Mouse (Mus musculus) brown adipose tissue, adult 24 weeks (tissue): ENCODE results near the gene Slc17a7. TPM values are rescaled to one million over a fixed set of nuclear protein-coding genes. Genes with fewer than 3 reads are reported as not detected.

Experiments
- H3K27ac ChIP-seq: fragments of 200-500 bp; replicated peaks from 2 replicates; pipeline ENCODE4 v1.5.1; 2012; ENCODE audit warnings: low read depth, mild to moderate bottlenecking, low read length
- H3K4me1 ChIP-seq: fragments of 200-500 bp; 2 replicates; pipeline ENCODE4 v1.6.1; 2012; ENCODE audit warnings: low read length, mixed read lengths; ENCODE audit not compliant: control insufficient read depth, insufficient read depth, insufficient read length
- H3K4me3 ChIP-seq: fragments of 200-500 bp; 2 replicates; pipeline ENCODE4 v1.5.1; 2012; ENCODE audit warnings: low read depth, mild to moderate bottlenecking, low read length, moderate library complexity; ENCODE audit not compliant: insufficient read depth
- polyA plus RNA-seq: library from polyadenylated mRNA; stranded (reverse); fragments of >200 nt; gene quantifications from 2 replicates; pipeline ENCODE4 v1.2.4, GENCODE M21; 2012; ENCODE audit not compliant: missing spikeins, insufficient read depth, insufficient read length

Slc17a7 gene
- polyA plus RNA-seq, 1 experiment, result not detected

DNA sequence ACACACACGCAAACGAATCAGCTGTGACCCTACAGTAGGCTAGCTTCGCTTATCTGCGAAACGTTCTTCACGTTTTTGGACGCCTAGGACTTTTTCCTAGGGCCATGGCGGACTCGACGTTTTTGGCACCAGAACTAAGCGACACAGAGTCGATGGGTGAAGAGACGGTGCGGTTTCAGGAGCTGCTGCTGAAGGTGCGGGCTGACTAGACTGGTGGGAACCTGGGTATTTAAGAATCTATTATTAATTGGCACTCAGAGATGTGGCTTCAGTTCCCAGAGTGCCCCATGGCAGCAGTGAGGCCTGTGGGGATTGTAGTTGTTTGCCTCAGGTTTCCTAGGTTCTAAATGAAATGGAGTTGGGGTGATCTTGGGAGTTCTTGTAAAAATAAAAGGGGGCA lies 7.5 kb upstream of the Slc17a7 start:
- H3K4me3 ChIP-seq, result no peak overlapping the region
- no peaks in the 10 kb centered on the region for H3K4me1 ChIP-seq
- no peak overlapping the region for H3K27ac ChIP-seq

DNA sequence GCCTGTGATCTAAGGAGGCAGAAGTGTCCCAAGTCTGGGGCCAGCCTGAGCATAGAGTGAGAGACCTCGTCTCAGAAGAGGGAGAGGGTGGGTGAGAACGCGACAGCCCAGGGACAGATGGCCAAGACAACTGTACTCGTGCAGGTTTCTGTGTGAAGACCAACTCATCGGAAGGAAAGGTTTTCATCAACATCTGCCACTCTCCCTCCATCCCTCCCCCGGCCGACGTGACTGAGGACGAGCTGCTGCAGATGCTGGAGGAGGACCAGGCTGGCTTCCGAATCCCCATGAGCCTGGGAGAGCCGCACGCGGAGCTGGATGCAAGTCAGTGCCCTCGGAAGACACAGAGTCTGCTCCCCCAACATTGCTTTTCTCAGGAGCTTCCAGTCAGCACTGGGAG lies 6.3 kb upstream of the Slc17a7 start:
- H3K27ac ChIP-seq, result no peak overlapping the region
- no peaks in the 10 kb centered on the region for H3K4me1 ChIP-seq
- H3K4me3 ChIP-seq, result no peak overlapping the region

DNA sequence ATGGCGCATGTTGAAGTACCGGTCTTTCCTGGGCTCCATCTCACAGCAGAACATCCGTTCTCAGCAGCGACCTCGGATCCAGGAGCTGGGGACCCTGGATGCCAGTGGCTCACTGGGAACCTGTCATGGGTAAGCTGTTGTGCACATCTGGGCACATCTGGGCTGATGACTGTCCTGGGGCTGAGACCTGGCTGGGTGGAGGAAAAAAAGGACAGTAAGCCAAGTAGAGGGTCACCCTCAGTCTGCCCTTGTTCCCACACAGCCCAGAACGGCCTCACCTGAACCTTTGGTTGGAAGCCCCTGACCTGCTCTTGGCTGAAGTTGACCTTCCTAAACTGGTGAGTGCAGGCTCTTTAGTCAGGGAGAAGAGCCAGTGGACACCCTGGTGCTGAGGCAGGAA lies 4.8 kb upstream of the Slc17a7 start:
- H3K4me3 ChIP-seq, result no peak overlapping the region
- H3K4me1 ChIP-seq, result no peaks in the 10 kb centered on the region
- no peak overlapping the region for H3K27ac ChIP-seq

DNA sequence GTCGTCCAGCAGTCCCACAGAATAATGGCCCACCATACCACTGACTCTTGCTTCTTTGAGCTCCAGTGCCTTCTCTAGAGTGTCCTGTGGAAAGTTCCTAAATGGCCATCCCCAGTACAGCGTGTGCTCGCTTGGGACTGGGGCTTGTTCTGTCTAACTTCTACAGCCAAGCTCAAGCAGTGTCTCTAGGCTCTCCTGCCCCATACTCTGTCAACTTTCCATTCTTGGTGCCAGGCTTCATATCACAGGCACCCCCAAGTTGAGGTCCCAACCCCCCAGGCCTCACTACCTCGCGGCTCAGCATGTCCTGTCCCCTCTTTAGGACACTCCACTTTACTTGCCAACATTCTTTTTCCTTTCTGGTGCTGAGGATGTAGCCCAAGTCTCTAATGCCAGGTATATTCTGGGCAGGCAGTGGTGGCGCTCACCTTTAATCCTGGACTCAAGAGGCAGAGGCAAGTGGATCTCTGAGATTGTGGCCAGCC lies 3.4 kb upstream of the Slc17a7 start:
- no peak overlapping the region for H3K27ac ChIP-seq
- H3K4me3 ChIP-seq, result no peak overlapping the region
- H3K4me1 ChIP-seq, result no peaks in the 10 kb centered on the region

DNA sequence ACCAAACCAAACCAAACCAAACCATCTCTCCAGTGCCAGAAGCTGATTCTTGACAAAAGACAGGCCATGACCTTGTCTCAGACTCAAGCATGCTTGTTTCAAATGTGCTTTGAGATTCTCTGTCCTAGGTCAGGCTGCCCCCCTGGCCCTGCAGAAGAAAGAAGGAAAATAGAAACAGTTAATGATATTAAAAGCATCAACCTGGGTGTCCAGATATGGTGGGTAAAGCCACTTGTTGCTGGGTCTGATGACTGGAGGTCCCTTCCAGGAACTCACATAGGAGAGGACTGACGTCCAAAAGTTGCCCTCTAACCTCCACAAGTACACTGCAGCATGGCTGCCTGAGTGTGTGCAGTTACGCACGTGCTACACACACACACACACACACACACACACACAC lies 2.9 kb upstream of the Slc17a7 start:
- Histone ChIP-seq H3K27ac (no peak overlapping the region), H3K4me3 (no peak overlapping the region), H3K4me1 (no peaks in the 10 kb centered on the region)

DNA sequence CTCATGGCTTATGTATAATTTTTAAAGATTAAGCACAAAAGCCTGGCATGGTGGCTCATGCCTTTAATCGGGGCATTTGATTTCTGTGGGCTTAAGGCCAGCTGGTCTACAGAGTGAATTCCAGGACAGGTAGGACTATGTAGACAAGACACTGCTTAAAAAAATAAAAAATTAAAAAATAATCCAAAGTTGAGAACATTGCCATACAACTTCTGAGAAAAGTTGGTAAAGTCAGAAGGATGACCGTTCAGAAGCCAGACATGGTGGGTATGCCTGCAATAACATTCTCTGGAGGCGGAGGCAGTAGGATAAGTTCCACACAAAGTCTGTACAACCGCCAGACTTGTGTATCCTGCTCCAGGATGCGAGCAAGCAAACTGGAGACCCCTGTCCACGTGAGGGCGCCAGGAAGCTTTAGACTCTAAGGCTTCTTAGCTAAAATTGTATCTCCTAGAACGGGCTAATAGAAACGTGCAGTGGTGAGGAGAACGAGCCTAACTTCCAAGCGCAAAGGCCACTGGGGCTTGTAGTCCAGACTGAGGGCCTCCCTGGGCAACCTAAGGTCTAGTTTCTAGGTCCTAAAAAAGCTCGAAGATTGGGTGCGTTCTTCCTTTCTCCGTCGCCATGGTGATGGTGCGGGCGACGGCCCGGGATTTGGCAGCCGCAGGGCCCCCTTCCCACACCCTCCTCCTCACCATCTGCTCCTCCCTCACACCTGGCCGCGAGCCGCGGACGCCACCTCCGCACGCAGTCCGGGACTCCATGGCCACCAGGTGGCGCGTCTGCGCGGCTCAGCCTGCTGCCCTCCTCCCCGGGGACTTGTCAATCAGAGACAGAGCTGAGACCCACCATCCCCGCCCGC lies 1.9 kb upstream of the Slc17a7 start:
- no peak overlapping the region for H3K27ac ChIP-seq

DNA sequence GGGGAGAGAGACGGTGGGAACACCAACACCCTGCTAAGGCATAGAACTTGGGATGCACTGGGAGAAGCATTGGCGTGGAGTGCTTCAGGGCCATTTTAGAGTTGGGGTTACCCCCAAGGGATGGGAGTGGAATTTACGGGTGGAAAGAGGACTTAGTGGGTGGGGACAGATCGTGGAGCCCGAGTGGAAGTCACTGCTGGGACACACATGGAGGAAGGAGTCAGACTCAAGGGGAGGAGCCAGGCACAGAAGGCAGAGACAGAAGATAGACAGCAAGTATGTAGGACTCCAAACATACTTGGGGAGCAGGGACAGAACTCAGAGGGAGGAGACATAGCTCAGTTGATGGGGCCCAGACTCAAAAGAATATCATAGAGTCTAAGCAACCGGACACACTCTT lies 1.2 kb upstream of the Slc17a7 start:
- Histone ChIP-seq H3K4me1 (no peaks in the 10 kb centered on the region), H3K4me3 (no peak overlapping the region), H3K27ac (no peak overlapping the region)

More for the DNA sequence above, 1.9 kb upstream of the Slc17a7 start:
- Histone ChIP-seq H3K4me3 (peak overlapping the region; percentile 46), H3K4me1 (no peaks in the 10 kb centered on the region)

DNA sequence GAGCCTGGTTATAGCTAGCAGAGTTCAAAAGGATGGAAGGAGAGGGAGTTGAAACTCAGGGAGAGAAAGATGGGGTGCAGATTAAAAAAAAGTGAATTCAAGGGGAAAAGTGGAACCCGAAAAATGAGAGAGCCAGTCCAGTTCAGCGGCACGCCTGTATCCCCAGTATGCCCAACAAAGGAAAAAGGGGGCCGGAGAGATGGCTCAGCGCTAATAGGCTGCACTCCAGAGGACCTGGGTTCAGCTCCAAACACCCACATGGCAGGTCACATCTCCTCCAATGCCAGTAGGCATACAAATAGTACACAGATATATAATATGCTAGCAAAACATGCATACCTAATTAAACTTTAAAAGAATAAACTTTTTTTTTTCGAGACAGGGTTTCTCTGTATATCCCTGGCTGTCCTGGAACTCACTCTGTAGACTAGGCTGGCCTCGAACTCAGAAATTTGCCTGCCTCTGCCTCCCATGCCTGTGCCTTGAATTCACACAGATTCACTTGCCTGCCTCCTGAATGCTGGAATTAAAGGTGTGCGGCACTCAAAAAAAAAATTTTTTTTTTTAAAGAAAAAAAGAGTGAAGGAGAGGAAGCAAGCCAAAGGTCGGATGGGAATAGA lies 643 bp upstream of the Slc17a7 start:
- no peaks in the 10 kb centered on the region for H3K4me1 ChIP-seq
- no peak overlapping the region for H3K4me3 ChIP-seq
- H3K27ac ChIP-seq, result no peak overlapping the region

DNA sequence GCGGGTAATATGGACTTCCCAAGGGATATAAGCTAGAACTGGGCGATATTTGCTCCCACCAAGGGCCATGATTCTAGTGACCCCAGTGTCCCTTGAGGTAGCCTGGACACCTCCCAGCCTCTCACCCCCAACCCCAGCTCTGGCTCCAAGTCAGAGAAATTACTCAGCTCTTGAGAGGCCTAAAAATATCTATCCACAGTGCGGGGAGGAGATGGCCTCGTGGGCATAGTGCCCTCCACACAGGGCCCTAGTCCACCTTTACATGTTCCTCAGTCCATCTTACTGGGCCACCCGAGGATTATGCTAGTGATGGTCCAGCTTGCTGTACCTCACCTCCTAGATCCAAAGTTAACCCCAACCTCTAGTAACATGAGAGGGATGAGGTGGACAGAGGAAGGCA lies 1.1 kb downstream of the Slc17a7 start:
- Histone ChIP-seq H3K4me3 (no peak overlapping the region), H3K27ac (no peak overlapping the region), H3K4me1 (no peaks in the 10 kb centered on the region; the same call in 1 of the 2 replicates)

DNA sequence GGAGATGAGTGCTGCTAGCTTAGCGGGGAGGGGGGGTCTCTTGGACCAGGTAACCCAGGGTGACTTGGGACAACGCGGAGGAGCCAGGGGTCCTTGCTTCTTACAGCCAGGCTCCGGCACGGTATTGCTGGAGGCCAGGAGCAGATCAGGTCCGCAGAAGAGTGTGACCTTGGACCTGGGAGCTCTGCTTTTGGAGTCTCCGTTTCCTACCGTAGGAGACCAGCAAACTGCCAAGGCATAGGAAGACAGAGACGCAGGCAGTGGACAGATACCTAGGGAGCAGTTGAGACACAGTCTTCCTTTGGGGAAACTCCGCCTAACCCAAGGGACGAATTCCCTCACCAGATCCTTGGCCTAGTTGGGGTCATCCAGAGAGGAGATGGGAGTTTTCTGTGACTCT lies 2.0 kb downstream of the Slc17a7 start:
- H3K4me1 ChIP-seq, result no peaks in the 10 kb centered on the region; the same call in 1 of the 2 replicates
- no peak overlapping the region for H3K4me3 ChIP-seq
- H3K27ac ChIP-seq, result no peak overlapping the region

DNA sequence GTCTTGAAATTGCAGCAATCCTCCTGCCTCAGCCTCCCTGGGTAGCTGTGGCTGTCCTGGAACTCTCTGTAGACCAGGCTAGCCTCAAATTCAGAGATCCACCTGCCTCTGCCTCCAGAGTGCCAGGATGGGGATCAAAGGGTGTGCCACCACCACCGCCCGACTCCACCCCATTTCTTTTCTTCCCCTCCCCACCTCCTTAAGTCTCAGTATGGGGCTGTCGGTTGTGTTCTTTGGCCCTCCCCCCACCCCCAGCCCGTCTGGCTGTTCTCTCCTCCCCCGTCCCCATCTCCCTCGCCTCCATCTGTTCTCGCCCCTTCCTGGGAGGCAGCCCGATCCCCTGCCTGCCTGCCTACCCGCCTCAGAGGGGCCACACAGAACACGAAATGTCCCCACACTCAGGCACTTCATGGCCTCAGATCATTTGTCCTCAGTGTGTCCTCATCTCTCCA lies 3.2 kb downstream of the Slc17a7 start:
- no peak overlapping the region for H3K27ac ChIP-seq
- no peaks in the 10 kb centered on the region; the same call in 1 of the 2 replicates for H3K4me1 ChIP-seq
- no peak overlapping the region for H3K4me3 ChIP-seq

DNA sequence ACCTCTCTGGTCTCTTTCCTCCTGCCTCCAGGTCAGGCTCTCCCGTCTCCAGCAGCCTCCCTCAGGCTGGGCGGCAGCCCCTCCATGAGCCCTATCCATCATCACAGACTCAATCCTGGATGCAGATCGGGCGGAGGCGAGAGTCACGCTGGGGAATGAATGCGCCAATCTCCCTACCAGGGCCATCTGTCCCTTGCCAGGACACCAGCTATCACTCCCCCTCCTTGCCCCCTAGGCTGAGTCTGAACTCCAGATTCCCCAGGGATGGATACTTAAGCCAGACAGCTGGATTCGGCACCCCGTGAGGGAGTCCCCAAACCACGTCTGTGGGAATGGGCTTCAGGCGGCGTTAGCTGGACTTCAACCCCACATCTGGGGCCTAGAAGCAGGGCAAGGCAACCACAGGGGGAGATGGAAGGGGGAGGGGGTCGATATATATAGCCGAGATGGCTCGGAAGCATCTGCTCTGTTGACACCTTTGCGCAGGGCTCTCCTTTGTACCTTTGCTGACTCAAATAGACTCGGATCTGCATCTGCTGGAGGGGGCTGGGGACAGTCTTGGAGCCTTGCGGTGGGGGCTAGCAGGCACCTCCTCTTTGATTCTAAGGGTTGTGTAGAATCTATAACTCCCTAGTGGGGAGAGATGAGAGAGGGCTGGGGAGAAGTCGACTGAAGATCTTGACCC lies 4.2 kb downstream of the Slc17a7 start:
- no peak overlapping the region for H3K27ac ChIP-seq
- no peaks in the 10 kb centered on the region; the same call in 1 of the 2 replicates for H3K4me1 ChIP-seq
- H3K4me3 ChIP-seq, result no peak overlapping the region

DNA sequence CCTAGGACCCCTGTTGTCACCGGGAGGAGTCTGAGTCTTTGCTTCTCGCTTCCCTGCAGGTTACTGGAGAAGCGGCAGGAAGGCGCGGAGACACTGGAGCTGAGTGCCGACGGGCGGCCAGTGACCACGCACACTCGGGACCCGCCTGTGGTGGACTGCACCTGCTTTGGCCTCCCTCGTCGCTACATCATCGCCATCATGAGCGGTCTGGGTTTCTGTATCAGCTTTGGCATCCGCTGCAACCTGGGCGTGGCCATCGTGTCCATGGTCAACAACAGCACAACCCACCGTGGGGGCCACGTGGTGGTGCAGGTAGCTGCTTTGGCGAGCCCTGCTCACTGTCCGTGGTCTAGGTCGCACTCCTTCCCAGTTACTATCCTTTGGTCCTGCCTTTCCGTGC lies 4.9 kb downstream of the Slc17a7 start:
- no peak overlapping the region for H3K4me3 ChIP-seq
- no peaks in the 10 kb centered on the region; the same call in 1 of the 2 replicates for H3K4me1 ChIP-seq
- H3K27ac ChIP-seq, result no peak overlapping the region

DNA sequence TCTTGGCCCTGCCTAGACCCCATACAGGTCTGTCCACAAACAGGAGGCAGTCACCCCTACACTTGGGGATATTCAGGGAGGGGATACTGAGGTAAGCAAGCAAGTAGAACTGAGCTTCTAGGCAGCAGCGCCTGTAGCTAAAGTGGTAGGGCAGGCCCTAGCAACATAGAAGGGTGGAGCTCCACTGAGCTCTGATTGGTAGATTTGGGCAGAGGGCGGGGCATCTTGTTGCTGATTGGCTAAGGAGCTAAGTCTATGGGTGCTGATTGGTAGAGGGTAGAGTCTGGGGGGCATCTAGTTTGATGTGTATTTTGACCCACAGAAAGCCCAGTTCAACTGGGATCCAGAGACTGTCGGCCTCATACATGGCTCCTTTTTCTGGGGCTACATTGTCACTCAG lies 5.7 kb downstream of the Slc17a7 start:
- Histone ChIP-seq H3K4me1 (no peaks in the 10 kb centered on the region; the same call in 1 of the 2 replicates), H3K4me3 (no peak overlapping the region), H3K27ac (no peak overlapping the region)

DNA sequence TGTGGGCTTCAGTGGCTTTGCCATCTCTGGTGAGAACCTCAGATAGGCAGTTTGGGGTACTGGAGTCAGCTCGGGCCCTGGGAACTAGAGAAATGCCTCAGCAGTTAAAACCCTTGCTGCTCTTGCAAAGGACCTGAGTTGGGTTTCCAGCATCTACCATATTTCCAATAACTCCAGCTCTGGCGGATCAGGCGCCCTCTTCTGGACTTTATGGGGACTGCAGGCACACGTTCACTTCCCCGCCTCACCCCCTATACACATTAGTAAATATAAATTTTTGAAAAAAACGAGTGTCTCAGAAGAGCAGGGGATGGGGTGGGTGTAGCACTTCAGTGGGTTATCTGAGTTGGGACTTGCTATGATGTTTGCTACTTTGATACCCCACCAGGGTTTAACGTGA lies 9.2 kb downstream of the Slc17a7 start:
- Histone ChIP-seq H3K4me3 (no peak overlapping the region), H3K27ac (no peak overlapping the region)

More for the DNA sequence above, 9.2 kb downstream of the Slc17a7 start:
- no peaks in the 10 kb centered on the region; the same call in 1 of the 2 replicates for H3K4me1 ChIP-seq
